Mouse (Mus musculus) right cerebral cortex, adult 18-20 months (tissue): ENCODE measurements at regions not wholly inside any gene's neighbourhood (a gene's known extent, or its start where the extent isn't known, plus 50 kb on each side); places are given as distances from the start of the nearest gene placed in this dataset.
A peak's percentile ranks its signal among the peaks of the same experiment; 100 is the strongest.

ENCODE experiments used
- DNase-seq: peaks from one replicate; pipeline ENCODE4 v3.0.0; 2022; ENCODE audit warnings: mixed read lengths

GRCm38 (mm10) chr3:9200156-9200555, 409.7 kb downstream of the Zfp704 start:
- peak; percentile 39 for DNase-seq

- DNase-seq, result no peak
These were observed 411.1 kb downstream of the Zfp704 start for GRCm38 (mm10) chr3:9198652-9199332.

- no peak for DNase-seq
These were observed 414.1 kb downstream of the Zfp704 start for GRCm38 (mm10) chr3:9195781-9196180.

- DNase-seq, result peak; percentile 67
These were observed 420.3 kb downstream of the Zfp704 start for GRCm38 (mm10) chr3:9189366-9190287.

- no peak for DNase-seq
These were observed 423.3 kb downstream of the Zfp704 start for GRCm38 (mm10) chr3:9186364-9187120.

GRCm38 (mm10) chr3:9181576-9181975, 428.3 kb downstream of the Zfp704 start:
- no peak for DNase-seq

GRCm38 (mm10) chr3:9179641-9180040, 430.2 kb downstream of the Zfp704 start:
- DNase-seq, result no peak

- no peak for DNase-seq
These were observed 435.4 kb downstream of the Zfp704 start for GRCm38 (mm10) chr3:9174517-9174832.

- peak; percentile 42 for DNase-seq
These were observed 436.0 kb downstream of the Zfp704 start for GRCm38 (mm10) chr3:9173643-9174516.

- no peak for DNase-seq
These were observed 437.9 kb downstream of the Zfp704 start for GRCm38 (mm10) chr3:9171970-9172369.

- no peak for DNase-seq
These were observed 440.9 kb downstream of the Zfp704 start for GRCm38 (mm10) chr3:9168955-9169354.

- no peak for DNase-seq
These were observed 450.8 kb downstream of the Zfp704 start for GRCm38 (mm10) chr3:9159073-9159472.

- DNase-seq, result no peak
These were observed 455.7 kb downstream of the Zfp704 start for GRCm38 (mm10) chr3:9154172-9154571.

GRCm38 (mm10) chr3:9153690-9154089, 456.2 kb downstream of the Zfp704 start:
- peak; percentile 37 for DNase-seq

- DNase-seq, result no peak
These were observed 457.6 kb downstream of the Zfp704 start for GRCm38 (mm10) chr3:9152256-9152655.

GRCm38 (mm10) chr3:9151590-9151989, 458.3 kb downstream of the Zfp704 start:
- DNase-seq, result no peak

GRCm38 (mm10) chr3:9148605-9149004, 461.3 kb downstream of the Zfp704 start:
- no peak for DNase-seq

GRCm38 (mm10) chr3:9146481-9146880, 463.4 kb downstream of the Zfp704 start:
- no peak for DNase-seq

GRCm38 (mm10) chr3:9145612-9146011, 464.3 kb downstream of the Zfp704 start:
- DNase-seq, result no peak

GRCm38 (mm10) chr3:9141836-9142235, 468.0 kb downstream of the Zfp704 start:
- no peak for DNase-seq

GRCm38 (mm10) chr3:9137131-9137874, 472.6 kb downstream of the Zfp704 start:
- DNase-seq, result no peak

GRCm38 (mm10) chr3:9133991-9134390, 475.9 kb downstream of the Zfp704 start:
- no peak for DNase-seq
